In genomic region chr8:70538024-70538579, GRCm38 (mm10) we compare ENCODE assay signal across 7 mouse cellular contexts. TPM values are rescaled to one million over a fixed set of nuclear protein-coding genes. Genes with fewer than 3 reads are reported as not detected.
DNase-seq lines count a peak whose midpoint lies in the region; ATAC-seq and TF ChIP-seq lines count a peak whose summit lies in the region.

No protein-coding gene starts in this region.

- no peak for TF ChIP-seq CTCF in stomach, postnatal 0 days (IDR thresholded peaks at IDR 0.05; ENCODE audit: low read depth)

- 14% methylated on average over 24 of the region's 24 CpGs for WGBS in forebrain, embryonic 15.5 days
- WGBS in hindbrain, embryonic 12.5 days, result 16% methylated on average over 24 of the region's 24 CpGs
- WGBS in limb, embryonic 15.5 days, result 10% methylated on average over 24 of the region's 24 CpGs
- WGBS in midbrain, embryonic 14.5 days, result 16% methylated on average over 24 of the region's 24 CpGs
- WGBS in stomach, postnatal 0 days, result 8% methylated on average over 24 of the region's 24 CpGs

- H3K27me3 ChIP-seq in forebrain, embryonic 15.5 days, result no peaks in the 10 kb centered on the region
- no peaks in the 10 kb centered on the region for H3K27me3 ChIP-seq in hindbrain, embryonic 12.5 days
- no peaks in the 10 kb centered on the region for H3K27me3 ChIP-seq in limb, embryonic 15.5 days
- no peaks in the 10 kb centered on the region for H3K27me3 ChIP-seq in midbrain, embryonic 14.5 days (ENCODE audit: control insufficient read depth, insufficient read depth, low read length)
- no peaks in the 10 kb centered on the region for H3K27me3 ChIP-seq in stomach, postnatal 0 days (ENCODE audit: control insufficient read depth, insufficient read depth, low read length)

- peak overlapping the region; percentile 85 for H3K4me2 ChIP-seq in forebrain, embryonic 15.5 days (replicated peaks)
- H3K4me2 ChIP-seq in hindbrain, embryonic 12.5 days (replicated peaks), result peak overlapping the region; percentile 91
- H3K4me2 ChIP-seq in limb, embryonic 15.5 days, result peak overlapping the region; percentile 93
- peak overlapping the region; percentile 79 for H3K4me2 ChIP-seq in midbrain, embryonic 14.5 days (ENCODE audit: low read length)
- H3K4me2 ChIP-seq in stomach, postnatal 0 days (replicated peaks; ENCODE audit: low read depth), result peak overlapping the region; percentile 95

- no peaks in the 10 kb centered on the region for H3K9me3 ChIP-seq in forebrain, embryonic 15.5 days
- H3K9me3 ChIP-seq in hindbrain, embryonic 12.5 days (replicated peaks), result no peaks in the 10 kb centered on the region
- H3K9me3 ChIP-seq in limb, embryonic 15.5 days, result no peaks in the 10 kb centered on the region
- no peaks in the 10 kb centered on the region for H3K9me3 ChIP-seq in midbrain, embryonic 14.5 days (ENCODE audit: control insufficient read depth, low read length)
- H3K9me3 ChIP-seq in stomach, postnatal 0 days (ENCODE audit: control insufficient read depth, low read length), result no peaks in the 10 kb centered on the region

- H3K4me3 ChIP-seq in forebrain, embryonic 15.5 days, result peak overlapping the region; percentile 90
- H3K4me3 ChIP-seq in hindbrain, embryonic 12.5 days, result peak overlapping the region; percentile 77
- peak overlapping the region; percentile 84 for H3K4me3 ChIP-seq in limb, embryonic 15.5 days
- peak overlapping the region; percentile 87 for H3K4me3 ChIP-seq in midbrain, embryonic 14.5 days (replicated peaks; ENCODE audit: low read depth, low read length)
- H3K4me3 ChIP-seq in stomach, postnatal 0 days (ENCODE audit: low read depth, low read length), result peak overlapping the region; percentile 87

- TF ChIP-seq EP300 in stomach, postnatal 0 days (optimal IDR thresholded peaks at IDR 0.05), result no peak

- ATAC-seq in forebrain, embryonic 15.5 days (replicated peaks), result peak; percentile 5
- ATAC-seq in hindbrain, embryonic 12.5 days (ENCODE audit: low FRiP score), result peak; percentile 15; the same call in 1 of the 2 replicates
- no peak for ATAC-seq in limb, embryonic 15.5 days (ENCODE audit: insufficient number of reproducible peaks, low FRiP score, low TSS enrichment, low read depth)
- peak; percentile 7; the same call in 1 of the 2 replicates for ATAC-seq in midbrain, embryonic 14.5 days (ENCODE audit: low FRiP score, low TSS enrichment)
- ATAC-seq in stomach, postnatal 0 days (ENCODE audit: low FRiP score, low TSS enrichment), result peak; percentile 41

- peak overlapping the region; percentile 39 for H3K9ac ChIP-seq in forebrain, embryonic 15.5 days (replicated peaks)
- H3K9ac ChIP-seq in hindbrain, embryonic 12.5 days, result 0 out of 2 replicates have a peak overlapping the region, but pooled peaks have one; percentile 88
- H3K9ac ChIP-seq in limb, embryonic 15.5 days, result peak overlapping the region; percentile 35; the same call in 1 of the 2 replicates
- H3K9ac ChIP-seq in midbrain, embryonic 14.5 days (replicated peaks; ENCODE audit: low read length), result peak overlapping the region; percentile 39; the same call in 1 of the 2 replicates
- H3K9ac ChIP-seq in stomach, postnatal 0 days (ENCODE audit: low read length), result peak overlapping the region; percentile 65

- peaks cover 36% of the 10 kb centered on the region for H3K36me3 ChIP-seq in forebrain, embryonic 15.5 days
- peaks cover 38% of the 10 kb centered on the region for H3K36me3 ChIP-seq in hindbrain, embryonic 12.5 days
- peaks cover 39% of the 10 kb centered on the region for H3K36me3 ChIP-seq in limb, embryonic 15.5 days
- H3K36me3 ChIP-seq in midbrain, embryonic 14.5 days (ENCODE audit: control insufficient read depth, insufficient read depth, low read length), result peaks cover 41% of the 10 kb centered on the region
- peaks cover 11% of the 10 kb centered on the region for H3K36me3 ChIP-seq in stomach, postnatal 0 days (ENCODE audit: control insufficient read depth, insufficient read depth, low read length)

- peaks cover 31% of the 10 kb centered on the region for H3K4me1 ChIP-seq in forebrain, embryonic 15.5 days
- H3K4me1 ChIP-seq in hindbrain, embryonic 12.5 days, result peaks cover 24% of the 10 kb centered on the region
- peaks cover 28% of the 10 kb centered on the region for H3K4me1 ChIP-seq in limb, embryonic 15.5 days
- H3K4me1 ChIP-seq in midbrain, embryonic 14.5 days (ENCODE audit: control insufficient read depth, insufficient read depth, low read length), result peaks cover 12% of the 10 kb centered on the region
- no peaks in the 10 kb centered on the region; the same call in 1 of the 2 replicates for H3K4me1 ChIP-seq in stomach, postnatal 0 days (replicated peaks; ENCODE audit: control insufficient read depth, insufficient read depth)

- H3K27ac ChIP-seq in forebrain, embryonic 15.5 days (replicated peaks), result peak overlapping the region; percentile 97
- peak overlapping the region; percentile 94 for H3K27ac ChIP-seq in hindbrain, embryonic 12.5 days
- H3K27ac ChIP-seq in limb, embryonic 15.5 days, result peak overlapping the region; percentile 97
- peak overlapping the region; percentile 91 for H3K27ac ChIP-seq in midbrain, embryonic 14.5 days (replicated peaks; ENCODE audit: low read depth, low read length)
- H3K27ac ChIP-seq in stomach, postnatal 0 days (replicated peaks), result peak overlapping the region; percentile 97

- peak; percentile 84 for DNase-seq in R1 (ENCODE audit: low read depth, low spot score)
- DNase-seq in cerebellum, adult 11-12 months, result peak; percentile 81
- DNase-seq in midbrain, embryonic 14.5 days, result peak; percentile 37
- DNase-seq in stomach, postnatal 0 days (ENCODE audit: low spot score), result peak; percentile 74

RNA-seq across cellular contexts. Expression of gene Ell, which starts 1.2 kb away (rescaled TPM):
- polyA plus RNA-seq in forebrain, embryonic 15.5 days (2015; fragmentation: Nextera tagmentation; extraction: Ambion mirVana), result 17.4 and 19.2 TPM in 2 replicates
- 19.0 and 19.4 TPM in 2 replicates for polyA plus RNA-seq in hindbrain, embryonic 12.5 days (2016; fragmentation: Nextera tagmentation; extraction: Ambion mirVana)
- 20.4 and 21.1 TPM in 2 replicates for polyA plus RNA-seq in limb, embryonic 15.5 days (2015; fragmentation: Nextera tagmentation; extraction: Ambion mirVana)
- polyA plus RNA-seq in midbrain, embryonic 14.5 days (2014; fragmentation: Nextera tagmentation; extraction: Ambion mirVana), result 14.9 and 17.1 TPM in 2 replicates
- 11.1 and 13.5 TPM in 2 replicates for polyA plus RNA-seq in stomach, postnatal 0 days (2015; fragmentation: Nextera tagmentation; extraction: Ambion mirVana)

RNA-seq across cellular contexts. Expression of gene Kxd1, which starts 10.3 kb away (rescaled TPM):
- 49.8 and 50.2 TPM in 2 replicates for polyA plus RNA-seq in forebrain, embryonic 15.5 days (2015; fragmentation: Nextera tagmentation; extraction: Ambion mirVana)
- 47.1 and 48.5 TPM in 2 replicates for polyA plus RNA-seq in hindbrain, embryonic 12.5 days (2016; fragmentation: Nextera tagmentation; extraction: Ambion mirVana)
- polyA plus RNA-seq in limb, embryonic 15.5 days (2015; fragmentation: Nextera tagmentation; extraction: Ambion mirVana), result 53.8 and 55.1 TPM in 2 replicates
- polyA plus RNA-seq in midbrain, embryonic 14.5 days (2014; fragmentation: Nextera tagmentation; extraction: Ambion mirVana), result 50.7 and 52.6 TPM in 2 replicates
- 47.1 and 54.6 TPM in 2 replicates for polyA plus RNA-seq in stomach, postnatal 0 days (2015; fragmentation: Nextera tagmentation; extraction: Ambion mirVana)

RNA-seq across cellular contexts. Expression of gene Fkbp8, which starts 10.6 kb away (rescaled TPM):
- polyA plus RNA-seq in forebrain, embryonic 15.5 days (2015; fragmentation: Nextera tagmentation; extraction: Ambion mirVana), result 433 and 440 TPM in 2 replicates
- polyA plus RNA-seq in hindbrain, embryonic 12.5 days (2016; fragmentation: Nextera tagmentation; extraction: Ambion mirVana), result 313 and 334 TPM in 2 replicates
- polyA plus RNA-seq in limb, embryonic 15.5 days (2015; fragmentation: Nextera tagmentation; extraction: Ambion mirVana), result 274 and 278 TPM in 2 replicates
- polyA plus RNA-seq in midbrain, embryonic 14.5 days (2014; fragmentation: Nextera tagmentation; extraction: Ambion mirVana), result 328 and 408 TPM in 2 replicates
- 179 and 188 TPM in 2 replicates for polyA plus RNA-seq in stomach, postnatal 0 days (2015; fragmentation: Nextera tagmentation; extraction: Ambion mirVana)

RNA-seq across cellular contexts. Expression of gene Uba52, which starts 27.5 kb away (rescaled TPM):
- 724 and 839 TPM in 2 replicates for polyA plus RNA-seq in forebrain, embryonic 15.5 days (2015; fragmentation: Nextera tagmentation; extraction: Ambion mirVana)
- 633 and 755 TPM in 2 replicates for polyA plus RNA-seq in hindbrain, embryonic 12.5 days (2016; fragmentation: Nextera tagmentation; extraction: Ambion mirVana)
- 859 and 940 TPM in 2 replicates for polyA plus RNA-seq in limb, embryonic 15.5 days (2015; fragmentation: Nextera tagmentation; extraction: Ambion mirVana)
- 696 and 821 TPM in 2 replicates for polyA plus RNA-seq in midbrain, embryonic 14.5 days (2014; fragmentation: Nextera tagmentation; extraction: Ambion mirVana)
- 951 and 966 TPM in 2 replicates for polyA plus RNA-seq in stomach, postnatal 0 days (2015; fragmentation: Nextera tagmentation; extraction: Ambion mirVana)

RNA-seq across cellular contexts. Expression of gene Rex1bd, which starts 31.6 kb away (rescaled TPM):
- polyA plus RNA-seq in forebrain, embryonic 15.5 days (2015; fragmentation: Nextera tagmentation; extraction: Ambion mirVana), result 164 and 176 TPM in 2 replicates
- polyA plus RNA-seq in hindbrain, embryonic 12.5 days (2016; fragmentation: Nextera tagmentation; extraction: Ambion mirVana), result 118 TPM in 2 replicates
- polyA plus RNA-seq in limb, embryonic 15.5 days (2015; fragmentation: Nextera tagmentation; extraction: Ambion mirVana), result 136 and 149 TPM in 2 replicates
- polyA plus RNA-seq in midbrain, embryonic 14.5 days (2014; fragmentation: Nextera tagmentation; extraction: Ambion mirVana), result 152 and 190 TPM in 2 replicates
- polyA plus RNA-seq in stomach, postnatal 0 days (2015; fragmentation: Nextera tagmentation; extraction: Ambion mirVana), result 119 and 122 TPM in 2 replicates

Comparison
In these comparisons a context has a peak if more than half of its experiments do, and no peak if none do; other contexts are left out.
1. H3K9ac ChIP-seq: peak in every context shown above with its lines; median percentile 88 in hindbrain, embryonic 12.5 days; 65 in stomach, postnatal 0 days; 39 in forebrain, embryonic 15.5 days; 39 in midbrain, embryonic 14.5 days; 35 in limb, embryonic 15.5 days.